Mouse (Mus musculus) B cell, adult 2 months (primary cell): ENCODE results near the gene Fam83e.

Experiments
- DNase-seq, 2 experiments: peaks; one replicate each; pipeline ENCODE4 v3.0.0; 2022

Fam83e gene

DNA sequence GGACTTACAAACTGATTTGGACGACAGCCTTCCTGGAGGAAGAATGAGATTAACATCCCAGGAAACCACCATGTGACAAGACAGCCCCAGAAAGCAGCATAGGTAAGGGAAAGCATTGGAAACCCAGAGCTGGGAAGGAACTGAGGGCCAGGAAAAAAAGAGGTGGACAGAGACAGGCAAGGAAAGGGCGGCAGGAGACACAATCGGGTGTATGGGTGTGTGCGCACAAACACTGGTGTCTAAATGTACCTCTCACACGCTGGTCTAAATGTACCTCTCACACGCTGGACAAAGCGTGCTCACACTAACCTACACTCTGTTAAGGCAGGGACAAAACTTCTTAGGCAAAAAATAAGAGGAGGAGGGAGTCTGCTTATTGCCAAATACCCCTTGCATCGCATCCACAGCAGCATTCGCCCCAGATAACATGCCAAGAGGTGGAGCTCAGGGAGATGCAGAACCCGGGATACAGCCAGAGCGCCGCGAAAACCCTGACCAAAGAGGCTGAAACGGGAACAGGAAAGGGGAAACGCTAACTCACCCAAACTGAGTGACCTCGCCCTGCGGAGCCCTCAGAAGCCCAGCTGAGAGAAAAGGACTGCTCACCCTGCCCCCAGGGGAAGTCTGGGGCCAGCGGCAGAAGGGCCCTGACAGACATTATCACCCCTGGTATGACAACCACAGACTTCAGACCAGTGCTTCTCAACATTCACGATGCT, 5.1 kb upstream of the Fam83e start:
- DNase-seq, result no peak

DNA sequence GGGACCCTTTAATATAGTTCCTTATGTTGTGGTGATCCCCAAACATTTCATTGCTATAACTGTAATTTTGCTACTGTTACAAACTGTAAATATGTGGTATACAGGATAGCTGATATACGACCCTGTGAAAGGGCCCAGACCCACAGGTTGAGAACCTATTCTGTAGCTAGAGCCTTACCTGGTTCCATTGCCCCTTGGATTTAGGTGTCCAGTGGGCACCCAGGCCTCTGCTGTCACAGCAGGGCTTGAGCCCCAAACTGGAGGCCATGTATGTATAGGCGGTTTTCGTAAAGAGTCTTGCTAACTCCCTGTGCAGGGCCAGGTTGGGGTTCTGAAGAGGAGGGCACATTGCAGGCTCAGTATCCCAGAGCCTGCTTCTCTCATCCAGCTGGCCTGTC, 4.6 kb upstream of the Fam83e start:
- DNase-seq, result no peak

DNA sequence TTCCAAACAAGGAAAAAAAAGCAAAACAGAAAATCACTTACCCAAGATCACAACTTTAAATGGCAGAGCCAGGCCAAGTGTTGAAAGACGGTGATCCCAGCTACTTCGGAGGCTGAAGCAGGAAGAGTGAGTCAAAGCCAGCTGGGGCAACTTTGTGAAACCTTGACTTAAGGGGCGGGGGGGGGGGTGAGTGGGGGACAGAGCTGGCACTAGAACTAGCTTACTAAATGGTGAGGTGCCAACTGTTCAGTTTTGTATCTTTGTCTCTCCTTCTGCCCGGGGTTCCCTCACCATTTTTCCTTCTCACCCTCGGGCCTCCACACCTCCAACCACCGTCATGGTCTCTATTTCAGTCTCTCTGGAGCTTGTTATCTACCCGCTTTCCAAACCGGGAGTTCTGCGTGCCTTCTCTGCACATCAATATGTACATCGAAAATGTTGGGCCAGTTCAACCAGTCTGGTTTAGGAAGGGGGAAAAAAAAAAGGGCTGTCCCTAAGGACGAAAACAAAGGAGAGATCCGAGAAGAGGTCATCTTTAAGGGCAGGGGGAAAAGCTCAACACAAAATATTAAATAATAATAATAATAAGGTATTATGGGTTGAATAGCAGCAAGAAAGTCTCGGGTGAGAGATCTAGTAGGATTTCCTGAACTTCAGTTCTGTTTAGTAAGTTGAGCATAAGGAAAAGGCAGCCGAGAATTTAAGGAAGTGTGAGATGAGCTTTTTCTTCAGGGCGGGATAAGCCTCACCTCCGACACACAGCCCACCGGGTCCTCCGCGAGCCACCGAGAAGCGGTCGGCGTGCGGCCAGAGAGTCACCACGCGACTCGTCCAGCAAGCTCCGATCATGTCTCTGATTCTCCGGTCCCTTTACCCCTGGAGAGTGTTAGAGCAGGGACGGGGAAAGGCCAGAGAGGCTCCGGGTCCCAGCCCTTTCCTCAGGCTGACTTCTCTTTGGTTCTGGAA, 3.8 kb upstream of the Fam83e start:
- no peak for DNase-seq

DNA sequence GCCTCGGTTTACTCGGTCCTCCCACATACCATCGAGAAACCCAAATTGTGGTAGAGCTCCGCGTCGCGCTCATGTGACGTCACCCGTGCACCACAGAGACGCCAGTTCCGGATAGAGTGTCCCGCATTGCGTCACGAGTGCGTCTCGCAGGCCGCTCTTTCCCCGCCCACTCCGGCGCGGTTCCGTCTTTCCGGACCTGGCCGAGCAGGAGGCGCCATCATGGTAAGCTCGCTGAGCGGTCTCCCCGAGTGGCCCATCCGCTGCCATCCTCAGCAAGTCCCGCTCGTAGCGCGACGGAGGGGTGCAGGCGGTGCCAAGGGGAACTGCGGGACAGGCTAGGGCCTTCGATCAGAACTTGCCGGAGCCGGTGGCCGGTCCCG, 3.1 kb upstream of the Fam83e start, which contains the start of gene Sphk2:
TSS of gene Sphk2 (minus strand) at position 85 of the 380 bp plus-strand sequence.
- peak; percentile 99 for DNase-seq

DNA sequence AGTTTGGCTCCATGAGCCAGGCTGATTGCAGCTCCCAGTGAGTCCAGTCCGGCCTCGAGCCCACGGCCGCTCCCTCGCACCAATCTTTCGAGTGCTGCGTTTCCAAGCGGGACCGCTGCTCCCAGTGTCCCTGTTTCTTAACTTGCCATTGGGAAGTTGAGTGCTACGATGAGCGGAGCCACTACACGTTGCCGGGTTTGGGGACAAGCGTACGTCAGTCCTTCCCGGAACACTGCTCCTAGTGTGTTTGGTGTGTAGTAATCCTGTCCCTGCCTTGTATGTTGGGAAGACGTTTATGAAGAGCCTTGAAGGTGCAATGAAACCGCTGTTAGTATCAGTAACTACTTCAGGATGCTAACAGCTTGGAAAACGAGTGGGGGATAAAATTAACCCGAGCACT, 2.7 kb upstream of the Fam83e start:
- no peak for DNase-seq

DNA sequence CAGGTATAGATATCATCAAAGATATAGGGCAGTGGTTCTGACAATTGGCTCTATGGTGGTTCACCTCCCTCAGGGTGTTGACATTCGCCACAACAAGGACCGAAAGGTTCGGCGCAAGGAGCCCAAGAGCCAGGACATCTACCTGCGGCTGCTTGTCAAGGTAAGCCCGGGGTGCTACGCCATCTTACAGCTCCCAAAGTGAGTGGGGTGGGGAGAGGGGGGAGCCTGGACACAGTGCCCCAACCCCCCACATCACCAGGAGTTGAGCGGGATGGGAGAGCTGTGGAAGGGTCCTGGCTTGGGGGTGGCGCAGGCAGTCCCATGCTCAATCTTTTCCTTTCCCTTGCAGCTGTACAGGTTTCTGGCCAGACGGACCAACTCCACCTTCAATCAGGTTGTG, 1.8 kb upstream of the Fam83e start:
- DNase-seq, result no peak

DNA sequence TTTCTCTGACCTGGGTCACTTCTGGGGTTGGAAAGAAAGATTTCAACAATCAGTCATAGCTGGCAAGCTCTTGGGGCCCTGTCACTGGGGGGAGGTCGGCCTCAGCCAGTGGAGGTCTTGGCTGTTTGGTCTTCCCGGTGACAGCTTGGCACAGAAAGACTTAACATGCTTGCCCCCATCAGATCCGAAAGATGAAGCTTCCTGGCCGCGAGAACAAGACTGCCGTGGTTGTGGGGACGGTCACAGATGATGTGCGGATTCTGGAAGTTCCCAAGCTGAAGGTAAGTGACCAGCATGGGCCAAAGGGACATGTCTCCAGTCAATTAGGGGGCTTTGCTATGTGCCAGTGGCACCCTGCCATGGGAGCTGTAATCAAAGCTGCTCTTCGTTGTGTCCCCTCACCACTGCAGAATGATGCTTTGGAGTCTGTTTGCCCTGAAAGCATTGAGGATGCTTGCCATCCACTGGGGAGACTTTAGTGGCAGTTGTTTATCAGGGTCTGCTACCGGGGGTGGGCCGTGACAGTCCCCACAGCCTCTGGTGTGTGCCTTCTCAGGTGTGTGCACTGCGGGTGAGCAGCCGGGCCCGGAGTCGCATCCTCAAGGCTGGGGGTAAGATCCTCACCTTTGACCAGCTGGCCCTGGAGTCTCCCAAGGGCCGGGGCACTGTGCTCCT, 1.1 kb upstream of the Fam83e start:
- no peak for DNase-seq

DNA sequence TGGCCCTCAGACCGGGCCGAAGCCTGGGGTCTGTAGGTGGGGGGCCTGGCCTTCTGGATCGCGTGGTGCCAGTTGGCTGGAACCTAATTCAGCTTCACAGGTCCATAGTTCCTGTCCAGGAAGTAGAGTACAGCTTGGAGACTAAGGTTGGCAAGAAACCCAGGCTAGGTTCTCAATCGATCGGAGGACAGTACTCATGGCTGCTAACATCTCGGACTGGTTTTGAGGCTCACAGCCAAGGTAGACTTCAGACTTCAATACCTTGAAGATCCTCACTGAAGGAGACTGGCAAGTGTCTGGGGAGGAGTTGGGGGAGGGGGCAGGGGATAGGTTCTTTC, 191 bp downstream of the Fam83e start:
- DNase-seq, result no peak

DNA sequence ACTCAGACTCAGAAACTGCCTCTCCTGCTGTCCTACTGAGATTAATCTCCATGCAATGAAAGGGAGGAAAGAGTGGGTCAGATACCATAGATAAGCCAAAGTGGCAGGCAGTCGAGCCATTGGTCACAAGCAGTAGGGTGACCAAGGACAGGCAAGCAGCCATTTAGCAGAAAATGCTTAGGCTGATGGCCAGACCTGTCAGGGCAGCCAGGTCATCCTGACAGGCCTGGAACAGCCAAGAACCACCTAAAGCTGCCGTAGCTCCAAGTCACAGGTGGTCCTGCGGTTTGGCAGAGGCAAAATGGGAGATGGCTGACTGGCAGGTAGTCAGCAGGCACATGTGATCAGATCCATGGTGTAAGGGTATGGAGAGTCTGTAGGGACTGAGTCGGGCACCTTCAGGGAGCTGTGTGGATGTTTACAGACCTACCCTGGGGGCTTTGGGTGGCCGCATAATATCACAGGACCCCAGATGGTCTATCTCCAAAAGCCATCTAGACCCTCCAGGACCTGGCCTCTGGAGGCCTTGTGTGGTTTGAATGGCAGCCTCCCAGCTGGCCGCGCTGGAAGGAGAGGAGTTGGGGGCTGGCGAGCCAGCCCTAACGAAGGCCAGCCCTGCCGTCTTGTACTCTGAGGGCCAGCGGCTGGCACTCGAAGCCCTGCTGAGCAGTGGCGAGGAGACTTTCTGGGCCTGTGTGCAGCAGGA, 783 bp downstream of the Fam83e start:
- no peak for DNase-seq

DNA sequence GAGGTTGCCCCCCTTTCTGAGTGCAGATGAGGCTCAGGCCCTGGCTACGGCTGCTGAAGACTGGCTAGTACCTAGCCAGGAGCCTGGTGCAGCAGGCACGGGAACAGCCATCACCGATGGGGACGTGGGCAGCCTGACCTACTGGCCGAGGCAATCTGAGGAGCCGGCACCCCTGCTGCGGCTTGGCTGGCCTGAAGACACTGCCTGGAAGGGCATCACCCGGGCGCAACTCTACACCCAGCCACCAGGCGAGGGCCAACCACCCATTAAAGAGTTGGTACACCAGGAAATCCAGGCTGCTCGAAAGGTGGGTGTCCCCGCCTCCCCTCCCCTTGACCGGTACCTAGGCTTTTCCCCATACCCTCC, 1.3 kb downstream of the Fam83e start:
- no peak for DNase-seq

DNA sequence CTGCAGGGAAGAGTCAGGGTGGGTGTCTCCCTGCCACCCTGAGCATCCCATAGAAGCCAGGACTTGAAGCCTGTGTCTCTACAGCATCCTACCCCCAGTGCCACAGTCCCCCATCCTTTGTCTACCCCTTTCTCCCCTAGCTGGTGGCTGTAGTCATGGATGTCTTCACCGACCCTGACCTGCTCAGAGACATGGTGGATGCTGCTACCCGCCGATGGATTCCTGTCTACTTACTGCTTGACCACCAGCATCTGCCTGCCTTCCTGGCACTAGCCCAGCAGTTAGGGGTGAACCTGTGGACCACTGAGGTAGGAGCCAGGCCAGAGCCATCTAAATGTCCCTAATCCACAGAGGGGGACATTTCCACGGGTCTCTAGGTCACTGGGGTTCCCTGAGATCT, 2.3 kb downstream of the Fam83e start:
- DNase-seq, result no peak

DNA sequence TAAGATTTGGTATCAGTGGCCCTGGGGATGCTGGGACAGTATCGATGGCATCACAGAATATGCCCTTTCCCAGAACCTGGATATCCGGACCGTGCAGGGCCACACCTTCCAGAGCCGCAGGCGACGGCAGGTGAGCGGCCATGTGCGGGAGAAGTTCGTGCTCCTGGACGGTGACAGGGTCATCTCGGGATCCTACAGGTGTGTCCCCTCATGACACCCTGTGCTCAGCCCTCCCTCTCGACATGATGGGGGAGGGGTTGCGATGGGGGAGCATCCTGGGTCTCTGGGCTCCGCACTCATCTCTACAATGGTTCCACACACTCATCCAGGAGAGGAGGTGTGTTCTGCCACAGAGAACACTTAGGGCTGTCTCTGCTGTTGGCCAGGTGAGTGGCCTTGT, 2.8 kb downstream of the Fam83e start:
- DNase-seq, result no peak

DNA sequence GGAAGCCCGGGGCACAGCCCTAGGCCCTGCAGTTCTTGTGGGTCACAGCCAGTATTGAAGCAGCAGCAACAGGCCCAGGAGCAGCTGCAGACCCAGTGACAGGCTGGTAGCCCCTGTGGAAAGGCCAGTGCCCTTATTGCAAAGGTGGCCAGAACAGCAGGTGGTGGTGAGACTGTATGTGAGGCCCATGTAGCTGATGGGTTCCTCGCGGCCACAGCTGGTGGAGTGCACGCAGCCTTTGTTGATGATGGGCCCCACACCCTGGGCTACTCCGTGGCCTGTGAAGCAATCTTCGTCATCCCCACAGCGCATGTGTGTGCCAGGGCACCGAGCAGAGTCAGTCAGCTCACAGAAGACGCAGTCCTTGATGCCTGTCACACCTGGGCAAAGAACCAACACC, 4.1 kb downstream of the Fam83e start:
- no peak for DNase-seq

DNA sequence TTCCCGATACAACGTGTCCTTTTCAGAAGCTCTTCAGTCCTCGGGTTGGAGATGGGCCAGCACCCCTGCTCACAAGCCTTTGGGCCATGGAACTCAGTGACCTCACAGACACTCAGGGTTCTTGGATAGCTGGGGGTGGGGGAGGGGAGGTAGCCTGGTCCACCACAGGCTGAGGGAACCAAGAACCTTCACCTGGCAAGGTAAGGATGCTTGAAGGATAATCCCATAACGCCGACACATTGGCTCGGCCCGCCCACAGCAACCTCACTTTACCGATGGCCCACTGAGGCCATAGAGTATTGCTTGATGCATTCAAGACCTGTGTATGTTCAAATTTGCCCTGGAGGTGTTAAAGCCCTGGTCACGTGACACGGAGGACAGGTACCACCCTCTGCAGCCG, 4.7 kb downstream of the Fam83e start, which contains the start of gene Spaca4:
TSS of gene Spaca4 (minus strand) at position 101 of the 400 bp plus-strand sequence.
- DNase-seq, result no peak

DNA sequence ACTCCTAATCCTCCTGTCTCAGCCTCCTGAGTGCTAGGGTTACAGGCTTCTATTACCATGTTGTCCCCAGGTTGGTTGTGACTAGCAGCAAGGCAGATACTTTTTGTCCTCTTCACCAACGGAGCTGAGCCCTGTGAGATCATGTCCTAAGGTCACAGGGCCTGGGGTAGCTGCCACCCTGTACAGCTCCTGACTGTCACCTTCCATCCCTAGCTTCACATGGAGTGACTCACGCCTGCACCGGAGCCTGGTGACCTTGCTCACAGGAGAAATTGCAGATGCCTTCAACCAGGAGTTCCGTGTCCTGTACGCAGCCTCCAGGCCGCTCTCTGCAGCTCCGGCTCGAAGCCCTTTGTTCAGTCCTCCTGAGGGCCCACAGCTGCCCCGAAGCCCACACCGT, 5.4 kb downstream of the Fam83e start:
- DNase-seq, result no peak

DNA sequence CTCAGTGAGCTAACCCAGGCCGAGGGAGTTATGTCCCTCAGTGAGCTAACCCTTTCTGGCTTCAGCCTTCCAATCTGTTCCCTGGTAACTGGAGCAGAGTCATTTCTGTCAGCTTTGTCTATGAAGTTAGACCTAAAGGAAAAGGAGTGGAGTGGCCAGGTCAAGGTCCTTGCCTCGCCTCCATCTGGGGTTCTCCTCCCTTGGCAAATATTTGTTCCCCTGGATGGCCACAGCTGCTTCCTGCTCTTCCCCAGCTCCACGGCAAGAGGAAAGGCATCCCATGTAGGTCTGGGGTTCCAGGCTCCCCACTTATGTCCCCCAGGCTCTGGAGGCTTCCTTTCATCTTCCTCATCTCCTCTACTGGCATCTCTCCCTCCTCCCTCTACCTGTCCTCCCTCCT, 6.6 kb downstream of the Fam83e start:
- no peak for DNase-seq

DNA sequence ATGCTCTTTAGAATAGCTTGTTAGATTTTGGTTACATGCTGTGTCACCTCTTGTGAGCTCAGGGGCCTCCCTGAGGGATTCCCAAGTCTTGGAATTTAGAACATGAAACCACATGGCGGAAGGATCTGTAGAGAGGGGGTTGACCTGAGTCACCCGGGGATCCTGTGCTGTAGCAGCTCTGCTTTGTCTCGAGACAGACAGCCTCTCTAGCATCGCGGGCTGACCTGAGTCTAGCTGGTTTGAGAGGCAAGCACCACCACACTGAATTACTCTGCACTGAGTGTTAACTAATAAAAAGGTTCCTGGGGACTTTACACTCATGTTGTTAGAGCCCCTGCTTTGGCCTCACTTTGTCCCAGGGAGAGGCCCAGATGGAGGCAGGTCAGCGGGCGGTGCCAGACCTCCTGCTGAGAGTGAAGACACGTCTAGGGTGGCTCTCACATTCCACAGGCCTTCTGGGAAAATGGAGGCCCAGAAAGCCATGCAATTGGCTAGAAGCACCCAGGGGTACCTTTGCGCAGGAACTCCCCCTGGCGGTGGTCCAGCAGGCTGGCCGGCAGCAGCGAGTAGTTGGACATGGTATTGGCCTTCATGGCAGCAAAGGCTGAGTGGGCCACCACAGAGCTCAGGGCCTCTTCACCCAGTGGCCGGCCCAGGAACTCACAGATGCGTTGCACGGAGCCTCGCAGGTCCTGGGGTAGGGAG, 9.9 kb downstream of the Fam83e start:
- peak; percentile 56 to 60 for DNase-seq

DNA sequence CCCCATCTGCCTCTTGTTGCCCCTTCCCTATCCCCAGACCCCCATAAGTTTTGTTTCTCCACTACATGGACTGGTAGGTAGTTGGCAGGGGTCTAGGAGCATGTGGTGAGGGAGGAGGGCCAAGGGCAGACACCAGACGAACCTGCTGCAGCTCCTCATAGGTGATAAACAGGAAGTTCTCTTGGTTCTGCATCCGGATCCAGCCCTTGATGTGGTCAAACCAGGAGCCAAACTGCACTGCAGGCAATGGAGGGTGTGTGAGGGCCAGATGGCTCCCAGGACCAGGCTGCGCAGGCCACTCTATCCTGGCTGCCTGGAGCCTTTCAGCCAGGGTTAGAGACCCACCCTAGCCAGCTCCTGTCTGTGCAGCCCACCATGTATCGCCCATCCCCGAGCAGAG, 12.5 kb downstream of the Fam83e start:
- no peak for DNase-seq

DNA sequence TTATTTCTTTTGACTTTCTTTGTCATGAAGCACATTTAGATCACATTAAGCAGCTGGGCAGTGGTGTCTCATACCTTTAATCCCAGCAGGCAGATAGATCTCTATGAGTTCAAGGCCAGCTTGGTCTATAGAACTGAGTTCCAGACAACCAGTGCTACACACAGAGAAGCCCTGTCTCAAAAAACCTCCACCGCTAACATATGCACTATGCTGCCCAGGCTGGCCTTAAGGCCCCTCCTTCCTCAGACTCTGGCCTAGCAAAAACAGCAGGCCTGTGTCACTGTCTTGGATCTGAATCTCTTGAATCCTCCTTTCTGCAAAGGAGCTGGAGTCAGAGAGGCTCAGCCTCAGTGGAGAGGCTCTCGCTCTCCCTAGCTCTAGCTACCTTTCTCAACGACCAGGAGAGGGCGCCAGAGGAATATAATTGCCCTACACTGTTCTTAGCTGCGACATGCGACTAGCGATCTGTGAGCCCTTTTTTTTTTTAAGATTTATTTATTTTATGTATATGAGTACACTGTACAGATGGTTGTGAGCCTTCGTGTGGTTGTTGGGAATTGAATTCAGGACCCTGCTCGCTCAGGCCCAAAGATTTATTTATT, 18.3 kb downstream of the Fam83e start:
- peak; percentile 89 to 90 for DNase-seq

DNA sequence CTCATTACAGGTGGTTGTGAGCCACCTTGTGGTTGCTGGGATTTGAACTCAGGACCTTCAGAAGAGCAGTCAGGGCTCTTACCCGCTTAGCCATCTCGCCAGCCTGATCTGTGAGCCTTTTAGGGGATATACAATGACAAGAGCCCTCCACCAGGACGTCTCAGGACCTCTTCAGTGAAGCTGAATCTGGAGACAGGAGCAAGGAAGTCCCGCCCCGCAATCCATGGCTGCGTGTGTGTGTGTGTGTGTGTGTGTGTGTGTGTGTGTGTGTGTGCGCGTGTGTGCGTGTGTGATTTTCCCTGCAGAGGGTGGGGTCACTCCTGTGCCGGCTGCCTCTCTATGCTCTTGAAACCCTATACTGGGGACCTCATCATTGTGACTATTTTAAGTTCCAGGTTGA, 18.8 kb downstream of the Fam83e start:
- no peak for DNase-seq

DNA sequence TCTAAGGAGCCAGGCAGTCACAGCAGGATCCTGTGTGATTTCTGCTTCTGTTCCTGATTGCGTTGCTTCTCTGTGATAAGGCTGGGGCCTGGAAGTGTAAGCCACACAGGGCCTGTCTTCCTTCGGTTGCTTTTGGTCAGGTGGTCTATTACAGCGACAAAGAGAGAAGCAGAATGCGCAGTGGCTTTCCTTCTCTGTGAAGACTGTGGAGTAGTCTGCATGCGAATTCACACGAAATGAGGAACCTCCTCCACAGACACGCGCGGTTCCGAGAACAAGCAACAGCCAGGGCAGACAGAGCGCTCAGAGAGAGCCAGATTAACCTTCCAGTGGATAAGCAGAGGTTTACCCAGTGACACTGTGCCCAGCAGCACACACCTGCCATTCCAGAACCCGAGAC, 20.3 kb downstream of the Fam83e start:
- peak in 1 of 2 experiments; percentile 28 for DNase-seq

DNA sequence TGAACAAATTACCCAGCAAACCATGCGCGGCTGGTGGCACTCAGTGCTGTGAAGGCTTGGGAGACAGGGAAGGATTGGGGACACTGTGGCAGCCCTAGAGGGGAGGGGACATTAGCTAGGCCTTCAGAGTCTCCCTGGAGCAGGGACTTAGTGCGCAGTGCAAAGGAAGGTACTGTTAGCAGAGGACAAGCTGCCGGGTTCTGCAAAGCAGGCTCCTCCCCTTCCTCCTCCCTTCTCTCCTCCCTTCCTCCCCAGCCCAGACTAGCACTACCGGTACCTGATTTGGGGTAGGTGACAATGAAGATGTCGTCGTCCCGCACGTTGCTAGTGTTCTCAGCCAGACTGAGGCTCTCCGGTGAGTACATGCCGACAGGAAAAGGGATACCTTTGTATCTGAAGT, 20.8 kb downstream of the Fam83e start:
- DNase-seq, result peak; percentile 46 to 61
